Mouse (Mus musculus): ENCODE results near the gene Dclk1. TPM values are rescaled to one million over a fixed set of nuclear protein-coding genes. Genes with fewer than 3 reads are reported as not detected.

Gene Dclk1
- total RNA-seq, 1 experiment from 2014 or later, result not detected

DNA sequence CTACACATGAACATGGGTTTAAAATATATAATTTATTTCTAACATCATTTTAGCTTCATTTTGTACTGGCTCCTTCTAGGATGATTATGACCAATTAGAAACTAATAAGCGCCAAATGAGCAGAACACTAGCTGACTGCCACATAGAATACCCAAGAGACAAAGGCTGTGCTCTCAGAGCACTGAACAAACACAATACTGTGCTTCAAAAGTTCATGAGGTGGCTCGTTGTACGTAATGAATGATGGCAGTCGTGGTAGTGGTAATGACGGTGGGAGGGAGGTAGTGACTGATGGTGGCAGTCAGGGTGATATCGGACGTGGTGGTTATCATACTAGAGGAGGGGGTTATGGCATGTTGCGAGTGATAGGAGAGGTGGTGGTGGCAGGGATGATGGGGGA is 125.0 kb downstream of the Dclk1 start:
- ATAC-seq (replicated peaks; ENCODE audit: insufficient number of reproducible peaks, low FRiP score, low TSS enrichment, poor library complexity, severe bottlenecking), result no peak

DNA sequence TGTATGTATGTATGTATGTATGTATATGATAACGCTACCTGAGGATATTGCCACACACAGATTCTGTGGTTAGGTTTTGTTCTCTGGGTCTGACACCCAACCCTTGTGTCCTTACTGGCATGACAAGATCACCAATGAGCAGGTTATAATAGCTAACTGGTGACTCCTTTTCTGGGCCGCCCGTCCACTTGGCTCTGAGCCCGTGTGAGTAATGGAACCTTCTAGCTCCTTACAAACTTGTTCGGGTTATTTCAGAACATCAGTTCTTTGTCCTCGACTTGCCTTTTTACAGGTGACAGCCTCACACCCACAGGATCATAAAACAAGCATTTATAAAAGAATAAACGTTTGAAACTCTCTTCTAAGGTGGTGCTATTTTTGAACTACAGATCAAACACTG is 127.0 kb downstream of the Dclk1 start:
- ATAC-seq (replicated peaks; ENCODE audit: insufficient number of reproducible peaks, low FRiP score, low TSS enrichment, poor library complexity, severe bottlenecking), result no peak

DNA sequence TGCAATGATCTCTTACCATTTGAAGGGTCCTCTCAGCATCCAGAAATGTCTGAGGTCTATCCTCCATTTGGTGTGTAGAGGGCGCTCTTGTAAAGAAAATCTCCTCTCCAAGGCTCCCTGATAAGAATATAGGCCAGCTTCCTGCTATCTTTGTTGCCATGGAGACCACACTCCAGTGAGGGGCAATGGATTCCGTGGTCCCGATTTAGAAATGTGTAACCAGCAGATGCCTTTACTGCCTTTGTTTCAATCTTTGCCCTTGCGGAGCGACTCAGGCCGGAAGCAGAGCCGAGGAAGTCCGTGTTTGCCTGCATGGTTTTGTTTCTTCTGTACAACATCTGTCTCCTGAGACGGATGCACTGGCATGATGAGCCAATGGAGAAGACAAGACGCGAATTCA is 131.5 kb downstream of the Dclk1 start:
- no peak for ATAC-seq (replicated peaks; ENCODE audit: insufficient number of reproducible peaks, low FRiP score, low TSS enrichment, poor library complexity, severe bottlenecking)

DNA sequence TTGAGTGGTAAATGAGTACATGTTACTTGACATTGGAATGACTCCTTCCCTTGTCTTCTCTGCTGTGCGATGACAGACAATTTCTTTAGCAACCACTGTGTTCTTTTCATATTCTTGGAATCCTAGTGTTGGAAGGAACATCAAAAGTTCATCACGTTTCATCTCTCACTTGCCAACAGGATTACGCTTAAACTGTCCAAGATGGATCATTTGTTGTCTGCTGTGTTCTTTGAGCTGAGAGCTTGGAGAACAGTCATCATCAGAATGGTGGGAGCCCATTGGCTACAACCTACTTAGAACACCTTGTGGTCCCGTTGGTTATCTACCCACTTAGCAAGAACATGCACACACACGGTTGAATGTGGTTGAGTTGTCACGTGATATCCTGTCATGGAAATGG is 136.4 kb downstream of the Dclk1 start:
- no peak for ATAC-seq (replicated peaks; ENCODE audit: insufficient number of reproducible peaks, low FRiP score, low TSS enrichment, poor library complexity, severe bottlenecking)

DNA sequence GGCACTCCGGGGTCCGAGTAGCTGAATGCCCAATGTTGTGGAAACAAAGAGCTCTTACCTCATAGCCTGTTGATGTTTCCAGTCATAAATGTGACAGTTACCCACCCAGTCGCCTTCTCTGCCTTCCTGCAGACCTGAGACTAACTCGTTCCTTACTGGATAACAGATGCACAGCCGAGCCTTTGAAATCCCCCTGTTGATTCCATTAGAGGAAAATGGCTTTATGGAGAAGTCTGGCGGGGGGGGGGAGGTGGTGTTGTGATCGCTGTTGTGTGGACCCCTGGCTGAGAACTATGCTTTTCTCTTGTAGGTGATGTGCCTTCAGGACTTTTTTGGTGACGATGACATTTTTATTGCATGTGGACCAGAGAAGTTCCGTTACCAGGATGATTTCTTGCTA is 138.3 kb downstream of the Dclk1 start:
- no peak for ATAC-seq (replicated peaks; ENCODE audit: insufficient number of reproducible peaks, low FRiP score, low TSS enrichment, poor library complexity, severe bottlenecking)

DNA sequence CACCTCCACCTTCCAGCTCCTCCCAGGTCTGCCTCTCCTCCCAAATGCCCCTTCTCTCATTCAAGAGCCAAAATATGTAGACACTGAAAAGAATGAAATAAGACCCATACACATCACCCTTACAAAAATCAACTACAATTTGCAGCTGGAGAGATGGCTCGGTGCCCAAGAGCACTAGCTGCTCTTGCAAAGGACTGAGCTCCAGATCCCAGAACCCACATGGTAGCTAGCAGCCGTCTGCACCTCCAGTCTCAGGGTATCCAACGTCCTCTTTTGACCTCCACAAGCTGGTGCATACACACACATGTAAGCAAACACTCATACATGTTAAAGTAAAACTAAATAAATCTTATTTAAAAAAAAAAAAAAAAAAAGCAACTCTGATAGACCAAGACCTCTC is 150.4 kb downstream of the Dclk1 start:
- ATAC-seq (replicated peaks; ENCODE audit: insufficient number of reproducible peaks, low FRiP score, low TSS enrichment, poor library complexity, severe bottlenecking), result no peak

DNA sequence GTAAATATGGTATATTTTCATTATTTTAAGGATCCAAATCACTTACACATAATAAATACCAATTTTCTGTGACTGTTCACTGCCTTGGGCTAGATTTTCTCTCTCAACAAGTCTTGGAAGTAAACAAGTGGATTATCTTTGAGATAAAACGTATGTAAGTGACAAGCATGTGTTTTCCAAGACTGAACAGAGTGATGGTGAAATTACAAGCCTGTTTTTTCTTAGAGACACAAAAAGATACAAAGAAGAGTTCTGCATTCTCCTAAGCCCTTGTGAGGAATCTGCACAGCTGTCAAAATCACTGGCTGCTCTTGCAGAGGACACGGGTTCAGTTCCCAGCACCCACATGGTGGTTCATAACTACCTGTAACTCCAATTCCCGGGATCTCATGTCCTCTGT is 151.4 kb downstream of the Dclk1 start:
- ATAC-seq (replicated peaks; ENCODE audit: insufficient number of reproducible peaks, low FRiP score, low TSS enrichment, poor library complexity, severe bottlenecking), result no peak

DNA sequence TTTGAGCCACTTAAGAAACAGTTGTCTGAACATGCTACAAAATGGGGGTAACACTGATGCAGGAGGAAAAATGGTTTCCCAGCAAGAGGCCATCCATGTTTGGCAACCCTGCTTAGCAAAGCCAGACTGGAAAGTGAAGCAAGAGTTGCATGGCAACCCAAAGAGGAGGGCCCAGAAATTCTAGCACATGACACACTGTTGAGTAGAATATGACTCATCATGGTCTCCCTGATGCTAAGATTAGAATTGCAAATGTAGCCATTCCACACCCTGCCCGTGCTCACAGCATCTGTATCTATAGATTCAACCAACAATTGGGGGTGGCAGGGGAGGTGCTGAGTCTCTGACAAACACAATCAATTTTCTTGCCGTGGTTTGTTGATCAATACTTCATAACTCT is 154.6 kb downstream of the Dclk1 start:
- no peak for ATAC-seq (replicated peaks; ENCODE audit: insufficient number of reproducible peaks, low FRiP score, low TSS enrichment, poor library complexity, severe bottlenecking)

DNA sequence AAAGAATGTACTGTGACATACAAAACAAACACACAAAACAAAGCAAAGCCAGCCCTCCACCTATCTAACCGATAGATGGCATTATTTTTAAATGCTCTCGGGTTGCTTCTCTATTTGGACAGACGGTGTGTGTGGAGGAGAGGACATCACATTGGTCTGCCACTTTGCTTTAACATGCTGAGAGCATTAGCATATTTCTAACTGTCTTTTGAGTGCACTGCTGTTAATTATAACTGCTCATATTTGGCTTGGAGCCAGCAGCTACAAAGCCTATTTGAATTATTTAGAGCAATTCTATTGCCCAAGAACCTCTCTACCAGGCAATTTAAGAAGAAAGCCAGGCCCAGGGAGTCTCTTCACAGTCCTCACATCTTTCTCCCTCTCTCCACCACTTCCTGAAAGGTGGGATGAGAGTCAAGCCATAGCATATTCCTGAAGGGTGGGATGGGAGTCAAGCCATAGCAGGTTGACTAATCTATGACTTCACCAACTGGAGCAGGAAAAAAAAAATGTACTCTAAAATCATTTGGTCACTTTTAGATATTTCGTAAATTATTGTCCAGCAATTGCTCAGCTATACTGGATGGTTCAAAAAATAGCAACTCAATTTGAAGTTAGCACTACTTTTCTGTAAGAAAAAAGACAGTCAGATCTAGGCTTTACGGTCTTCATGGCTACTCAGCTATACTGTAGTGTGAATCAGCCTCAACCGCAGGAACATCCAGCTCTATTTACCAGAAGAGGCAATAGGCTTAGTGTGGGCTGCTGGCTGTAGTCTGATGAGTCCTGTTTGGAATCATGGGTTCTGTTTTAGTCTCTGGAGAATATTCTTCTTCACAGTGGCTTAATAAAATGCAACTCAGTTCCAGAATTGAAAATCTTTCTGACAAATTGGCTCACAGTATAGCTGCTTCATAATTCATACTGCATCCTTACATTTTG is 155.9 kb downstream of the Dclk1 start:
- no peak for ATAC-seq (replicated peaks; ENCODE audit: insufficient number of reproducible peaks, low FRiP score, low TSS enrichment, poor library complexity, severe bottlenecking)

DNA sequence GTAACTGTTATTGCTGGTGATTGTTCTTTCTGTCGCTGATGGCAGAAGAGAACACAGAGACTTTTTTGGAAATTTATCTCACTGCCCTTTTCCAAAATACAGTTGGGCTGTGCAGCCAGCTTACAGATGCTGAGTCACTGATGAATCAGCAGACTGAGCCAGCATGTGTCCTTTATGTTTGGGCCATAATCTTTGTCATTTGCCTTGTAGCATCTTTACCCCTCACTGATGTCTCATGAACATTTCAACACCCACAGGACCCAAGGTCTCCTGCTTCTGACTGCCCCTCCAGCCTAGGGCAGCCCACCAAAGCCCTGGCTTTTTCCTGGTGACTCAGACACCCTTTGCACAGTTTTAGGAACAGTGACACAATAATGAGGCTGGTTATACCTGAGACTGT is 159.1 kb downstream of the Dclk1 start:
- ATAC-seq (replicated peaks; ENCODE audit: insufficient number of reproducible peaks, low FRiP score, low TSS enrichment, poor library complexity, severe bottlenecking), result no peak

DNA sequence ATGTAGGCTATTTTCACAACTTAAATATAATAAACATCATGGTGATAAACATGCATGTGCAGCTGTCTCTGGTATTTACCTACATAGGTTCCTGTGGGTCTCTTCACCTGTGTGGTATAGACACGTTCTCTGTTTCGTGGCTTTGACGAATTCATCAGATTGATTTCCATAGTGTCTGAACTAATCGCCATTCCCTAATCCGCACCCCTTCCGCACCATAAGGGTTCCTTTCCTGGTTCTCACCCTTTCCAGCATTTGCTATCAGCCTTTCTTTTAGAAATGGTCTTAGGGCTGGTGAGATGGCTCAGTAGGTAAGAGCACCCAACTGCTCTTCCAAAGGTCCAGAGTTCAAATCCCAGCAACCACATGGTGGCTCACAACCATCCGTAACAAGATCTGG is 162.6 kb downstream of the Dclk1 start:
- ATAC-seq (replicated peaks; ENCODE audit: insufficient number of reproducible peaks, low FRiP score, low TSS enrichment, poor library complexity, severe bottlenecking), result no peak

DNA sequence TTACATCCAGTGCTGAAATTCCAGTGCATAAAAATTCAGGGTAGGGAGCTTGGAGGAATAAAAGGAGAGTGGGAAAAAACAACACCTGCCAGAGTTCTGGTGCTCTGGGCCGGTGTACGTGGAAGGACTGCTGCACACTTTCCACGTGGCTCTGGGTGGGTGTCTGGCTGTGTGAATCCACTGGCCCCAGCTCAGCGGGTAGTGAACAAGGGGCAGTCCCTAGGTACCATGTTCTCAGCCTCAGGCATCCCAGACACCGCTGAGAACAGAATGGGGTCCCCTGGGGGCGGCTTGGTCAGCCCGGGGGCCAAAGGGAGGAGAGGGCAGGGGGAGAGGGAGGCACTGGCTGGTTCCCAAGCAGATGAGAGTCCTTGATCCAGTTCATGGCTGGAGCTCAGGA is 164.5 kb downstream of the Dclk1 start:
- no peak for ATAC-seq (replicated peaks; ENCODE audit: insufficient number of reproducible peaks, low FRiP score, low TSS enrichment, poor library complexity, severe bottlenecking)

DNA sequence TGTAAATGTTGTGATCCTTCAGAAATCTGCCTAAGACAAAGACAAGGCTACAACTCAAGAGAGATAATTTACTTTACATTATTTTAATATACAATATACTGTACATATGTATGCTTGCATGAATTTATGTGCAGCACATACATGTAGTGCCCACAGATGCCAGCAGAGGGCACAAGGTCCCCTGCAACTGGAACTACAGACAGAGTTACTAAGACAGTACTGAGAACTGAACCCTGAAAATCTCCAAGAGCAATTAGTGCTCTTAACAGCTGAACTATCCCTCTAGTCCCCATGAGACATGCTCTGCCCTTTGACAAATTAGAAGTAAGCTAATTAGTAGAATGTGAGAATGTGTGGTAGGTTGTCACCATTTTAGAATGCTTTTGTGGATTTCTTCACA is 169.4 kb downstream of the Dclk1 start:
- ATAC-seq (replicated peaks; ENCODE audit: insufficient number of reproducible peaks, low FRiP score, low TSS enrichment, poor library complexity, severe bottlenecking), result no peak

DNA sequence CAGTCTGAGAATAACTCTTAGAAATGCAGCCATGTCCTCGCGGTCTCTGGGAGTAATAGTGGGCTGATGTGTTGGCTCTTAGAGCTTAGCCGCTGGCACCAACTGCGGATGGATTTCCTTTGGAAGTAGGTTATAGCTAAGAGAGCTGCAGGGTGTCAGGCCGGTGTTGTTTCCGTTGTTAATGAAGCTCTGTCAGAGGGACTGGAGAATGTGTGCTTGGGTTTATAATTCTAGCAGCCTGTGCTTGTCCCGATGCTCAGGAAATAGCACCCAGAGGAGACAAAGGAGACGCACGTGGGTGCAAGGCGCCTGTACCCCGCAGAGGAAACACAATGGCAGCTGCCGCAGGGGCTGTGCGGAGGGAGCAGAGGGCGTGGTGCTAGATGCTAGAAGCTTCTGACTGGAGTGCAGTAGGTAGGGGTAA is 173.4 kb downstream of the Dclk1 start:
- ATAC-seq (replicated peaks; ENCODE audit: insufficient number of reproducible peaks, low FRiP score, low TSS enrichment, poor library complexity, severe bottlenecking), result no peak

DNA sequence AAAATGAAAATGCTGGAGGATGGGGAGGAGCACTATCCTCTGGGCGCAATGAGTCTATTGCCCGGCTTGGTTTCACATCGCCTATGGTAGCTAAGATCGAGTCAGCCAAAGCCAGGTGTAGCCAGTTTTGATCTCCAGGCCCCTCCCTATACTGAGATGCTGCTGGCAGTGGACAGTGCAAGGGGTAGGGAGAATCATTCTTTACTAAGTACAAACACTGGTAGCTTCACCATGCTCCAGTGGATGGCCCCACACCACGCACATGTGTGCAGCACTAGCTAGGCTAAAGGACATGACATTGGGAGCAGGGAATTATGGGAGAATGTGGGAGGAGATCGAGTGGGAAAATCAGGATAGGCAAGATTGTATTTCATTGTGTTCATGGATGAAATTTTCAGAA is 176.7 kb downstream of the Dclk1 start:
- ATAC-seq (replicated peaks; ENCODE audit: insufficient number of reproducible peaks, low FRiP score, low TSS enrichment, poor library complexity, severe bottlenecking), result no peak

DNA sequence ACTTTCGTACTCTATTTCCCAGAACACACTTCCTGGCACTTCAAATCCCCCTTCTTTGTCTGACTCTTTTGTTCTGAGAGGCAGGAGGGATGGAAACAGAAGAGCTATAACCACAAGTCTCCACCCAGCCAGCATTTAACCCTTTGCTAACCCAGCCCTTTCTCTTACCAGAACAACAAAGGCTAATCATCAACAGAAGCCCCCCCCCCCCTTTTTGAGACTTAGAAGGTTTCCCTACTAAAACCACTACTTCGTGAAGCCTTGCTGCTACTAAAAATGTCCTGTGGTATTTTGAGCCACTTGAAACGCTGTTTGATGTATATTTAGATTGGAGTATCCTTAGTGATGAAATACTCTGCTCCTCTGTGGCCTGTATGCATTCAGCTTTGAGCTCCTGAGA is 177.2 kb downstream of the Dclk1 start:
- no peak for ATAC-seq (replicated peaks; ENCODE audit: insufficient number of reproducible peaks, low FRiP score, low TSS enrichment, poor library complexity, severe bottlenecking)

DNA sequence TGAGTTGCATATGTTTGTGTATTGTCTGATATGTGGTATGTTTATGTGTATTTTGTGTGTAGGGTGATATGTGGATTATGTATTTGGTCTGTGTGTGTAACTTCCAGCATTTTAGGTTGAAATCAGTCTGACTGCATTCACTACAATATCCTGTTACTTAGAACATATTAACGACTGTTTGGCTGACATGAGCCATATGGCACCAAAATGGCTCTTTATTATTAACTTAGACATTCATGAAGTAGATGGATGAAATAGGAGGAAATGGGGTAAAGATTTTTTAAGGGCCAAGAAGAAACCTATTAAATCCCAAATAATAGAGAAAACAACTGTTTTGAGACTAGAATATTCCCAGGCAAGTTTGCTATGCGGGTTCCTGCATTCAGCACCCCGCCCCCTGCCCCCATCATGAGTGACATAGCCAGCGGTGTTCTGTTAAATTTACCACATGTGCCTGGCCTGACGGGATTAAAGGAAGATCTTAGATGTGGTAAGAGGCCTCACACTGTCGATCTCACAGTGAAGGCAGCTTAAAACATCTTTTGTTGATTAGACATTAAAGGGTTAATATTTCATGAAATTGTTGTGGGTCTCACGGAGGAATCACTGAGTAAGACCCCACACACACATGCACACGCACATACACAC is 178.4 kb downstream of the Dclk1 start:
- no peak for ATAC-seq (replicated peaks; ENCODE audit: insufficient number of reproducible peaks, low FRiP score, low TSS enrichment, poor library complexity, severe bottlenecking)

DNA sequence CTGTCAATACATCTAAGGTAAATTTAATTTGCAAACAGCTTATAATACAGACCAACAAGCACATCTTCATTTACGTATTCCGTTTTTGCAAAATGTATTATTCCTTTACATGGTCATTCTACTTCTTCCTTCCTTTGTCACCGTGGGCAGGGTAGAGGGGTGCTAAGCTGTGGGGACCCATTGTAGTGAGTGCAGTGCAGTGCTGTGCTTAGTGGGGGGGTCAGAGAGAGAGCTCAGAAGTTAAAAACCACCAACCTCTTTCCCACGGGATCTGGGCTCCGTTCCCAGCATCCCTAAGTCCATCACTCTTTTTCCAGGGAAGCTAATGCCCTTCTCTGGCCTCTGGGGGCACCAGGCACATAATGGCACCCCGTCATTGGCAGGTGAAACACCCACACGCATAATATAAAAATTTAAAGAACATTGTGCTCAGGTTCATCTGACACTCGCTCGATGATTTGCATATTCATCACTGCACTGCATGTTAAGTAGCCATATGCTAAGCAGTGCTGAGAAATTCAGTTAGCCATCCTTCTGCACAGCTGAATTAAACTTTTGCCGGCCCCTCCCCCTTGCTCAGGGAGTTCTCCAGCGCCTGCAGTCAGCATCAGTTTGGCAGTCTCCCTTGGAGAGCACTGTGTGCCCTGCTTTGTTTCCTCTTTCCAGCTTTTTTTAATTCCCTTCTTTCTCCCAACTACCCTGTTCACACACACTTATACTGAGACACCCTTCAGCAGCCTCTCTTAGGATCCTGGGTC is 181.7 kb downstream of the Dclk1 start:
- ATAC-seq (replicated peaks; ENCODE audit: insufficient number of reproducible peaks, low FRiP score, low TSS enrichment, poor library complexity, severe bottlenecking), result no peak

DNA sequence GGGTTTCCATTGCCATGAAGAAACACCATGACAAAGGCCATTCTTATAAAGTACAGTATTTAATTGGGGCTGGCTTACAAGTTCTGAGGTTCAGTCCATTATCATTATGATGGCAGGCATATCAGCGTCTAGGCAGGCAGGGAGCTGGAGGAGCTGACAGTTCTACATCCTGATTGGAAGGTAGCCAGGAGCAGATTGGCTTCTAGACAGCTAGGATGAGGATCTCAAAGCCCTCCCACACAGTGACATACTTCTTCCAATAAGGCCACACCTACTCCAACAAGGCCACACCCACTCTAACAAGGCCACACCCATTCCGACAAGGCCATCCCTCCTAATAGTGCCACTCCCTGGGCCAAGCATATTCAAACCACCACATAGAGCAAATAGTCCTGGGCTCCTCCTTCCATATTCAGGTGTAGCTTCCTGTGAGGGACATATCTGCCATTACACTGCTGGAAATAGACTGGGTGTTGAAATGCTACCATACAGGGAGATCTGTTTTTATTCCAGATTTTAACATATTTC is 187.9 kb downstream of the Dclk1 start:
- ATAC-seq (replicated peaks; ENCODE audit: insufficient number of reproducible peaks, low FRiP score, low TSS enrichment, poor library complexity, severe bottlenecking), result no peak
